Mouse (Mus musculus) testis, adult 2 months (tissue): ENCODE results near the gene Akap5. TPM values are rescaled to one million over a fixed set of nuclear protein-coding genes. Genes with fewer than 3 reads are reported as not detected.

Experiments used
- H3K27ac ChIP-seq: fragments of 200-500 bp; 2 replicates; pipeline ENCODE4 v1.5.1; 2012; ENCODE audit warnings: low read depth, low read length; ENCODE audit not compliant: control insufficient read depth, insufficient read depth
- H3K27me3 ChIP-seq: fragments of 200-500 bp; 2 replicates; pipeline ENCODE4 v1.6.1; 2012; ENCODE audit warnings: mild to moderate bottlenecking, low read length, moderate library complexity; ENCODE audit not compliant: control insufficient read depth, insufficient read depth
- H3K36me3 ChIP-seq: fragments of 200-500 bp; 2 replicates; pipeline ENCODE4 v1.6.1; 2012; ENCODE audit warnings: mild to moderate bottlenecking, low read length; ENCODE audit not compliant: control insufficient read depth, insufficient read depth
- H3K4me1 ChIP-seq: fragments of 200-500 bp; 2 replicates; pipeline ENCODE4 v1.6.1; 2012; ENCODE audit warnings: low read length; ENCODE audit not compliant: control insufficient read depth, insufficient read depth
- H3K4me3 ChIP-seq: fragments of 200-500 bp; 2 replicates; pipeline ENCODE4 v1.5.1; 2012; ENCODE audit warnings: low read depth, mild to moderate bottlenecking, low read length, moderate library complexity, mixed read lengths; ENCODE audit not compliant: control insufficient read depth
- CTCF ChIP-seq: fragments of 200-500 bp; IDR thresholded peaks from 2 replicates; pipeline ENCODE4 v1.5.1; 2012; ENCODE audit warnings: low read depth, mild to moderate bottlenecking, inconsistent platforms, low read length, moderate library complexity; ENCODE audit not compliant: control insufficient read depth, insufficient read depth, insufficient replicate concordance
- POLR2A ChIP-seq: fragments of 200-500 bp; IDR thresholded peaks from 2 replicates; pipeline ENCODE4 v1.6.1; 2012; ENCODE audit warnings: low read depth, mild to moderate bottlenecking, inconsistent platforms, low read length, moderate library complexity; ENCODE audit not compliant: control insufficient read depth
- polyA plus RNA-seq: library from polyadenylated mRNA; depleted of rRNA; stranded (reverse); fragments of >200 nt; gene quantifications from 2 replicates; pipeline ENCODE4 v1.2.3, GENCODE M21; 2012

The Akap5 gene
- polyA plus RNA-seq, 1 experiment: 0.16 TPM

DNA sequence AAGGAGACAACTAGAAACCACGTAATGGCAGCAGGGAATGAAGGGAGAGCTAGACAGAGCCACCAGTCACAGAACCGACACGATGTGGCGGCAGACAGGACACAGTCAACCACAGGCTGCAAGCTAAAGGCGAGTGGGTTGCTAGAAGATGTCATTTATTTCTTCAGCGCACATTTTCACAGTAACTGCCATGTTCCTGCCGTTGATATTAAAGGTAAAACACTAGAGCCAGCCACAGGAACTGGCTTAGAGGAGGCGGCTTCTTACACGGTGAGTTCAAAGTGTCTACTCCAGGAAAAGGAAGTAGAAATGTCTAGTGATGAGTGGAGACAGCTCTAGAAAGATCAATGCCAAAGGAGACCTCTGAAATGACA is 37.6 kb downstream of the Akap5 start:
- no peaks in the 10 kb centered on the region for H3K36me3 ChIP-seq
- H3K4me3 ChIP-seq: no peak overlapping the region
- no peaks in the 10 kb centered on the region for H3K4me1 ChIP-seq
- no peak overlapping the region for H3K27ac ChIP-seq
- H3K27me3 ChIP-seq: no peaks in the 10 kb centered on the region
- TF ChIP-seq POLR2A: no peak
- no peak for TF ChIP-seq CTCF

DNA sequence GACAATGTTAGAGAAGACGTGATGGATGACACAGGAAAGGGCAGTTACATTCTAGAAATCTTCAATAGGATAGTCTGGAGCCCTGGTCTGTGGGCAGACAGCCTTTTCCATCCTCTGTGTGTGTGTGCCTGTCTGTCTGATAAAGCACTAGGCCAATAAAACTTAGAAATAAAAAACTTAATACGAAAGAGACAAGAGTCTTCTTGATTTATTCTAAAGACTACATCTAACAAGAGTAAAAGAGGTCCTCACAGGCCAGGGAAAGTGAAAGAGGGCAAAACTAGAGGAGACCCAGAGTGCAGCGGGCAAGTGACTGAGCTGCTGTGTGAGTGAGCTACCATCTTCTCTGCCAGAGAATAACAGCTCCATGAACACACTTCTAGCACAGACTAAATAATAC is 41.6 kb downstream of the Akap5 start:
- peaks cover 6% of the 10 kb centered on the region for H3K4me1 ChIP-seq
- H3K27ac ChIP-seq: no peak overlapping the region
- no peaks in the 10 kb centered on the region for H3K27me3 ChIP-seq
- TF ChIP-seq POLR2A (no peak), CTCF (no peak)
- no peaks in the 10 kb centered on the region; the same call in 1 of the 2 replicates for H3K36me3 ChIP-seq
- no peak overlapping the region for H3K4me3 ChIP-seq

DNA sequence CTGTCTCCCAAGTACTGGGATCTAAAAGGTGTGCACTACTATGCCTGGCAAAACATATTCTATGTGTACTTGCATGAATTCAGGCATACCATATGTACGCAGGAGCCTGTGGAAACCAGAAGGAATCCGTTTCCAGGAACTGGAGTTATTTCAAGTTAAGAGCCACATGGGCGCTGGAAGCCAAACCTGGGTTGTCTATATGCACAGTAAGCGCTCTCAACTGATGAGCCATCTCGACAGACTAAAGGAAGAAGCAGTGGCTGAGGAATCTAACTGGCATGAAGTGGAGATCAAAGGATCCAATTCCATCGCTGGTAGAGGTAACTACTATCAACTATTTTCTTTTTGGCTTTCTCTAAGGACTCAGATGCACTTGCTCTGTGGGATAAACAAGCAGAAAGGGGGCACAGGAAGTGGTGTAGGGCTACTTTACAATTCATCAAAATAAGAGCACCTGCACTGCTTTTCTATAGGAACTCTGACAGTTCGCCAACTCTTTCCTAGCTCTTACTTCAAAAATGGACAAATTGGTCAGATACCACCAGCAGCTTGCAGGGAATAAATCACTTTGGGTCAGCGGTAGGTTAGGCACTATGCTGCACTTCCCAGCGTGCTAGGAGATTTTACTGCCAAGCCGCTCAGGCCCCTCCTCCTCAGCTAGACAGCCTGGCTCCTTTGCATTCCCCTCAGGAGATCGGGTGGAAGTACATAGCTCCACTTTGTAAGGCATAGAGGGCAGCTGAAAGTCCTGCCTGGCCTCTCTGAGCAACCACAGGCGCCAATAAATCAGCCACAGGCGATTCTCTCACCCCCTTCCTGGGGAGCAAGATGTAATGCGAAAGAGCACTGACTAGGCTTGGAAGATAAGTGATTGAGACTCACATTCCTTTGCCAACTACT is 42.7 kb downstream of the Akap5 start:
- Histone ChIP-seq H3K4me1 (peaks cover 11% of the 10 kb centered on the region), H3K27me3 (no peaks in the 10 kb centered on the region), H3K36me3 (no peaks in the 10 kb centered on the region; the same call in 1 of the 2 replicates), H3K4me3 (peak overlapping the region; percentile 26; the same call in 1 of the 2 replicates), H3K27ac (no peak overlapping the region)
- no peak for TF ChIP-seq CTCF
- TF ChIP-seq POLR2A: no peak

DNA sequence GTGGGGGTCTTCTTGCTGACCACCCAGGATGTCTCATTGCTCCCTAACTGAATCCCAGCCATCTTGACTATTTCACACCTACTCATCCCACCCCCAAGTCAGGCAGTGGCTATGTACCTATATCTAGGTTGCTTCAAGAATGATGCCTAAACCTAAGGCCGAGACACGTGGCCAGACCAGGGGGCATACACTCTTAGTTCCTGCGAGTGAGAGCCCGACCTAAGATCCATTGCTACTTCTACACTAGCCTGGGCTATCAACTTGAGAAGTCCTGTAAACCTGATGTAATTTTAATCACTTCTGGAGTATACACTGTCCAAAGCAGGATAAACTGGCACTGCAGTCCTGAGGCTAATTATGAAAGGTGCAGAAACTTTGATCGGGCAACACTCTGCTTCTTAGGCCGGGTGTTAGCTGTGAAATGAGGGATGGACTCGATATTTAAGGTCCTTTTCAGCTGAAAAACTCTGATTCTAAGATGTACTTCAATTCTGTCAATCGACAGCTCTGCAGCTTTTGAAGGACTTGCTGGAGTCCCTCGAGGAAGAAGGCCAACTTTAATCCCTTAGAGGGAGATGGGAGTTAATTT is 43.6 kb downstream of the Akap5 start:
- Histone ChIP-seq H3K4me3 (peak overlapping the region; percentile 89; the same call in 1 of the 2 replicates), H3K27me3 (no peaks in the 10 kb centered on the region), H3K4me1 (peaks cover 11% of the 10 kb centered on the region), H3K27ac (peak overlapping the region; percentile 89), H3K36me3 (no peaks in the 10 kb centered on the region; the same call in 1 of the 2 replicates)
- no peak for TF ChIP-seq POLR2A
- TF ChIP-seq CTCF: no peak

DNA sequence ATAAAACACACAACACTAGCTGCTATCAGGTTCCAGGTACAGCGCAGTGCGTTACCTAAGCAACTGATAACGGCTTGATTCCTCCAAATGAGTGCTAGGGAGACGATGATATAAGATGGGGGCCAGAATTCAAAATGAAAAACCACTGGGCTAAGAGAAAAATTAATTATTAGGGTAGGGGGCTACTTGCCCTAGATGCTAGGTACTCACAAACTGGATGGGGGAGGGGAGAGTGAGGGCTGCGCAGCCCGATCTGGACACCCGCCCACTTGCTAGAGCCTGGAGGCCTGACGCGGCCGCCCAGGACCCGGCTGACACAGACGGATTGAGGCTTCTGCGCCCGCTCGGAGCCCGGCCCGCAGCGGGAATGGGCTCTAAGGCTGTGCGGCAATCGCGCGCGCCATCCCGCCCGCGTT is 44.1 kb downstream of the Akap5 start:
- H3K36me3 ChIP-seq: no peaks in the 10 kb centered on the region; the same call in 1 of the 2 replicates
- peaks cover 11% of the 10 kb centered on the region for H3K4me1 ChIP-seq
- H3K27ac ChIP-seq: peak overlapping the region; percentile 89
- TF ChIP-seq CTCF (no peak), POLR2A (no peak)
- H3K4me3 ChIP-seq: peak overlapping the region; percentile 89
- H3K27me3 ChIP-seq: no peaks in the 10 kb centered on the region

DNA sequence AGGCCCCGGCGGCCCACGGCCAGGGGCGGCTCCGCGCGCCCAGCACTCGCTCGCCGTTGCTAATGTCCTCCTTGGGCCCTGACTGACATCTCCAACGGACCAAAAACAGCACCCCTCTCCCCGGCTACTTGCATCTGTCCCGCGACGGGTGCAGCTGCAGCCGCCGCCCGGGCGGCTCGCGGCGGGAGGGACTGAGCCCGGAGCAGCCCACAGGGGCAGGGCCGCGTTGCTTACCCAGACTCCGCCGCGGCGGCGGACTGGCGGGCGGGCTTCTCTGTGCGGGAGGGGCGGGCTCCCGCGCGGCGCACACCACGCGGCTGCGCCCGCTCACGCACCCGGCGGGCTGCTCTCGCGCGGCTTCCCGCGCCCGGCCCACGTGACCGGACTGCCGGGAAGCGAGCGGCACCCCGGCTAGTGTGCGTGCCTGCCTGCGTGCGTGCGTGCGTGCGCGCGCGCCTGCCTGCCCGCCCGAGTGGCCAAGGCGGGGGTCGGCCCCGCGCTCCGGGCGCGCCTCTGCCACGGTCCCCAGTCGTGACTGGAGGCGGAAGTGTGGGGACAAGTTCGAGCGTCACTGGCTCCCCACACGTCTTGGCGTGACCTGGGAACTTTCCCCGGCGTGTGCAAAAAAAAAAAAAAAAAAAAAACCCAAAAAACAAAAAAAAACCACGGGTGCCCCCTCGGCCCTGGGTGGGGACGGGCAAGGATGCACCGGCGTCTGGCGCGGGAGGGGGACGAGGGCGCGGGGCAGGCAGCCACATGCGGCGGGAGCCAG is 44.7 kb downstream of the Akap5 start, which contains the start of gene Zbtb25:
TSS of gene Zbtb25 (minus strand) at position 397 of the 772 bp plus-strand sequence.
- H3K36me3 ChIP-seq: no peaks in the 10 kb centered on the region; the same call in 1 of the 2 replicates
- peak within 1 kb of the TSS; percentile 89 for H3K27ac ChIP-seq
- peaks cover 11% of the 10 kb centered on the region for H3K4me1 ChIP-seq
- peak within 1 kb of the TSS; percentile 89 for H3K4me3 ChIP-seq
- no peaks in the 10 kb centered on the region for H3K27me3 ChIP-seq
- TF ChIP-seq CTCF: no peak
- peak; percentile 47 for TF ChIP-seq POLR2A
